Mouse (Mus musculus): Measurements from ENCODE around the gene Slc35g2. TPM values are rescaled to one million over a fixed set of nuclear protein-coding genes. Genes with fewer than 3 reads are reported as not detected.

Slc35g2 gene
- total and polyA plus RNA-seq, 3 experiments: not detected

GRCm38 (mm10) chr9:100505498-100505897 is 65.4 kb downstream of the Slc35g2 start:
- no peak for DNase-seq (ENCODE audit: extremely low read depth)
- dilution Hi-C loops (cut with MboI; ENCODE audit: extremely low pct_ligation_motif_present, extremely low pct_unique_long_range_greater_than_20kb, low sequenced_read_pairs) (no loop called here), in situ Hi-C loops (cut with MboI; ENCODE audit: low pct_ligation_motif_present, low pct_unique_long_range_greater_than_20kb, low sequenced_read_pairs) (no loop called here)
- Histone ChIP-seq H3K79me2 (replicated peaks; ENCODE audit: control insufficient read depth, extremely low read depth, insufficient read depth, poor library complexity, severe bottlenecking) (peaks cover 3% of the 10 kb centered on the region; the same call in 1 of the 2 replicates), H3K4me3 (replicated peaks in 1 of 3; ENCODE audit: low read depth in 2 of 3, low read length in 2 of 3, poor library complexity in 1 of 3) (no peak overlapping the region), H3K4me1 (ENCODE audit: control insufficient read depth in 1 of 2, insufficient read depth in 2 of 2) (peaks cover 0 to 22% of the 10 kb centered on the region in 2 experiments; a peak in 2 of 4 replicates), H3K36me3 (replicated peaks in 1 of 2; ENCODE audit: control insufficient read depth in 1 of 2, insufficient read depth in 1 of 2, low read length in 1 of 2) (peaks cover 4 to 8% of the 10 kb centered on the region in 2 experiments), H3K27ac (ENCODE audit: insufficient read depth, low read depth) (no peak overlapping the region), H3K27me3 (replicated peaks) (no peaks in the 10 kb centered on the region), H3K9ac (ENCODE audit: insufficient read depth, low read depth) (no peak overlapping the region), H3K9me3 (replicated peaks; ENCODE audit: low read length) (no peaks in the 10 kb centered on the region), H3K4me2 (ENCODE audit: insufficient read depth, low read depth, poor library complexity, severe bottlenecking) (no peak overlapping the region)
- TF ChIP-seq TBP (conservative IDR thresholded peaks at IDR 0.05; ENCODE audit: low read depth, low read length) (no peak), PAX5 (IDR thresholded peaks at IDR 0.05; ENCODE audit: low read length) (no peak), MEF2A (IDR thresholded peaks at IDR 0.05; ENCODE audit: borderline replicate concordance, low read depth, low read length) (no peak), EP300 (IDR thresholded peaks at IDR 0.05; ENCODE audit: low read length) (no peak), TCF12 (IDR thresholded peaks at IDR 0.05; ENCODE audit: low read depth, low read length) (no peak), HCFC1 (IDR thresholded peaks at IDR 0.05; ENCODE audit: low read depth, low read length) (no peak), ZMIZ1 (IDR thresholded peaks at IDR 0.05; ENCODE audit: low read depth, low read length) (no peak), SMC3 (IDR thresholded peaks at IDR 0.05; ENCODE audit: low read depth, low read length) (no peak), GABPA (IDR thresholded peaks at IDR 0.05; ENCODE audit: insufficient replicate concordance, low read depth, low read length) (no peak), RAD21 (IDR thresholded peaks at IDR 0.05; ENCODE audit: low read depth, low read length) (no peak), MAZ (IDR thresholded peaks at IDR 0.05; ENCODE audit: low read depth, low read length) (no peak), IRF4 (IDR thresholded peaks at IDR 0.05; ENCODE audit: low read depth, low read length) (no peak), USF1 (IDR thresholded peaks at IDR 0.05; ENCODE audit: low read depth, low read length) (no peak), MAFK (IDR thresholded peaks at IDR 0.05; ENCODE audit: insufficient replicate concordance, low read length) (no peak)

Other genes starting within 250 kb of the Slc35g2 start
- 0.42 and 1.0 TPM in 2 replicates for gene Il20rb, start 84.3 kb downstream of the Slc35g2 start, total RNA-seq (2012; rRNA removed)
- gene Il20rb, start 84.3 kb downstream of the Slc35g2 start, total RNA-seq (2014; rRNA removed): 1.2 and 1.3 TPM in 2 replicates
- 2.8 and 3.1 TPM in 2 replicates for gene Il20rb, start 84.3 kb downstream of the Slc35g2 start, polyA plus RNA-seq (2012; ENCODE audit: insufficient read length, low read depth)
- 16.7 and 17.5 TPM in 2 replicates for gene Nck1, start 25.0 kb downstream of the Slc35g2 start, total RNA-seq (2012; rRNA removed)
- gene Nck1, start 25.0 kb downstream of the Slc35g2 start, total RNA-seq (2014; rRNA removed): 25.1 and 25.2 TPM in 2 replicates
- gene Nck1, start 25.0 kb downstream of the Slc35g2 start, polyA plus RNA-seq (2012; ENCODE audit: insufficient read length, low read depth): 27.4 and 31.9 TPM in 2 replicates
- 24.5 and 29.5 TPM in 2 replicates for gene Stag1, start 26.7 kb upstream of the Slc35g2 start, total RNA-seq (2012; rRNA removed)
- 33.7 and 37.4 TPM in 2 replicates for gene Stag1, start 26.7 kb upstream of the Slc35g2 start, total RNA-seq (2014; rRNA removed)
- 43.2 and 45.9 TPM in 2 replicates for gene Stag1, start 26.7 kb upstream of the Slc35g2 start, polyA plus RNA-seq (2012; ENCODE audit: insufficient read length, low read depth)